Mouse (Mus musculus) ES-Bruce4 (cell line): ENCODE measurements around the gene Tsga10ip.

Source experiments
- CTCF ChIP-seq: IDR thresholded peaks from one replicate; pipeline ENCODE4 v1.8.1; 2011; ENCODE audit warnings: low read depth, low read length
- EP300 ChIP-seq: IDR thresholded peaks from 2 replicates; pipeline ENCODE4 v1.6.1; 2011; ENCODE audit warnings: low read depth, low read length; ENCODE audit not compliant: insufficient read depth
- POLR2A ChIP-seq: IDR thresholded peaks from one replicate; pipeline ENCODE4 v1.8.1; 2011; ENCODE audit warnings: low read length; ENCODE audit not compliant: insufficient read depth

- TF ChIP-seq CTCF (no peak), POLR2A (no peak), EP300 (no peak)
Measured at GRCm38 (mm10) chr19:5449673-5450072, 47.3 kb upstream of the Tsga10ip start.
